Mouse (Mus musculus) ES-Bruce4 (cell line): ENCODE measurements around the gene C1qc.

ENCODE experiments used
- CTCF ChIP-seq: IDR thresholded peaks from one replicate; pipeline ENCODE4 v1.8.1; 2011; ENCODE audit warnings: low read depth, low read length
- EP300 ChIP-seq: IDR thresholded peaks from 2 replicates; pipeline ENCODE4 v1.6.1; 2011; ENCODE audit warnings: low read depth, low read length; ENCODE audit not compliant: insufficient read depth
- POLR2A ChIP-seq: IDR thresholded peaks from one replicate; pipeline ENCODE4 v1.8.1; 2011; ENCODE audit warnings: low read length; ENCODE audit not compliant: insufficient read depth

GRCm38 (mm10) chr4:136852989-136853388 lies 39.9 kb downstream of the C1qc start:
- TF ChIP-seq CTCF = no peak
- no peak for TF ChIP-seq POLR2A
- TF ChIP-seq EP300 = no peak
